9 mouse cellular contexts compared by ENCODE assay signal in the genomic region with DNA sequence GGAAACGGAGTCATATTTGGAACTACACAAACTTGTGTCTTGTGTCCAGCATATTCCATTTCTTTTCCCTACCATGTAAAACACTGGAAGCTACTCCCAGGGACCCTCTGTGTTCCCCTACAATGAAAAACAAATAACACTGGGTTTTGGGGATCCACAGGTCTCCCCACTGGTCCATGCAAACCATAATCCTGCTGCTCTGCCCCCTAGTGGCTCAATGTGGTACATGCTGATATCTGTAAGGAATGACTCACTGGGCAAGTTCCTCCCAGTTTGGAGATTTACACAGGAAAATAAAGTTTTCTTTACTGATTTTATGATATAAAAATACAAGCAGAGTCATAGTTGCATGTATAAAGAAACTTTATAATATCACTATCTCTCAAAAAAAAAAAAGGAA.
DNase-seq lines count a peak whose midpoint lies in the region; ATAC-seq and TF ChIP-seq lines count a peak whose summit lies in the region.
"Had no signal": no experiment of that assay in that cellular context is flagged by ENCODE, and none has a peak within 500 bp of the region (broad histone marks: within the 10 kb centered on the region; RNA-seq: fewer than 3 reads in every experiment).

No protein-coding gene starts in this region.

- H3K36me3 ChIP-seq in heart, adult 2 months (ENCODE audit: control insufficient read depth, insufficient read depth, low read length), result peaks cover 5% of the 10 kb centered on the region; the same call in 1 of the 2 replicates
- H3K36me3 ChIP-seq in stomach, postnatal 0 days (ENCODE audit: control insufficient read depth, insufficient read depth, low read length), result no peaks in the 10 kb centered on the region
- H3K36me3 ChIP-seq in forebrain, embryonic 16.5 days (ENCODE audit: control insufficient read depth, insufficient read depth), result no peaks in the 10 kb centered on the region
- no peaks in the 10 kb centered on the region for H3K36me3 ChIP-seq in forebrain, embryonic 12.5 days (replicated peaks)

- no peaks in the 10 kb centered on the region for H3K79me2 ChIP-seq in heart, adult 2 months (replicated peaks; ENCODE audit: control insufficient read depth, insufficient read depth, low read length)

- ATAC-seq in stomach, postnatal 0 days (ENCODE audit: low FRiP score, low TSS enrichment), result no peak
- no peak for ATAC-seq in forebrain, embryonic 16.5 days
- ATAC-seq in forebrain, embryonic 12.5 days (ENCODE audit: low FRiP score), result no peak

- H3K4me1 ChIP-seq in heart, adult 2 months (ENCODE audit: control insufficient read depth, insufficient read depth, low read length), result peaks cover 2% of the 10 kb centered on the region
- no peaks in the 10 kb centered on the region; the same call in none of the 2 replicates for H3K4me1 ChIP-seq in stomach, postnatal 0 days (replicated peaks; ENCODE audit: control insufficient read depth, insufficient read depth)
- H3K4me1 ChIP-seq in forebrain, embryonic 16.5 days (replicated peaks; ENCODE audit: control insufficient read depth, insufficient read depth, low read length), result peaks cover 59% of the 10 kb centered on the region
- peaks cover 69% of the 10 kb centered on the region for H3K4me1 ChIP-seq in forebrain, embryonic 12.5 days

- H3K9ac ChIP-seq in heart, adult 2 months (ENCODE audit: low read depth, low read length), result no peak overlapping the region
- no peak overlapping the region for H3K9ac ChIP-seq in stomach, postnatal 0 days (ENCODE audit: low read length)
- H3K9ac ChIP-seq in forebrain, embryonic 16.5 days (replicated peaks; ENCODE audit: low read depth, low read length), result no peak overlapping the region
- no peak overlapping the region for H3K9ac ChIP-seq in forebrain, embryonic 12.5 days
- H3K9ac ChIP-seq: lung, embryonic 15.5 days had no signal

- no peak overlapping the region for H3K27ac ChIP-seq in heart, adult 2 months
- no peak overlapping the region for H3K27ac ChIP-seq in stomach, postnatal 0 days (replicated peaks)
- H3K27ac ChIP-seq in forebrain, embryonic 16.5 days (ENCODE audit: low read length), result no peak overlapping the region
- no peak overlapping the region for H3K27ac ChIP-seq in forebrain, embryonic 12.5 days
- H3K27ac ChIP-seq: lung, embryonic 15.5 days had no signal

- no peak overlapping the region for H3K4me3 ChIP-seq in heart, adult 2 months
- H3K4me3 ChIP-seq in stomach, postnatal 0 days (ENCODE audit: low read depth, low read length), result no peak overlapping the region
- H3K4me3 ChIP-seq in forebrain, embryonic 16.5 days (replicated peaks; ENCODE audit: low read length), result no peak overlapping the region
- H3K4me3 ChIP-seq in forebrain, embryonic 12.5 days (replicated peaks), result no peak overlapping the region
- H3K4me3 ChIP-seq: lung, embryonic 15.5 days had no signal

- DNase-seq in heart, adult 2 months, result no peak
- no peak for DNase-seq in heart, adult 9 months (ENCODE audit: low spot score in 2 of 2)
- DNase-seq in A20 (ENCODE audit: low read depth, low spot score), result peak; percentile 15
- peak; percentile 51 for DNase-seq in adrenal gland, postnatal 25 days
- DNase-seq in liver, result peak; percentile 84
- peak; percentile 39 for DNase-seq in stomach, postnatal 0 days (ENCODE audit: low spot score)

- no peak for TF ChIP-seq EP300 in heart, adult 2 months (IDR thresholded peaks at IDR 0.05; ENCODE audit: insufficient read depth, low read depth, low read length)
- TF ChIP-seq EP300 in stomach, postnatal 0 days (optimal IDR thresholded peaks at IDR 0.05), result no peak

- peak; percentile 83 for TF ChIP-seq CTCF in heart, adult 2 months (IDR thresholded peaks at IDR 0.05)
- TF ChIP-seq CTCF in stomach, postnatal 0 days (IDR thresholded peaks at IDR 0.05; ENCODE audit: low read depth), result peak; percentile 74

- TF ChIP-seq POLR2A in heart, adult 2 months (IDR thresholded peaks at IDR 0.05; ENCODE audit: insufficient read depth, low read depth, low read length), result no peak

- no peaks in the 10 kb centered on the region for H3K27me3 ChIP-seq in heart, adult 2 months (ENCODE audit: control insufficient read depth, insufficient read depth, low read length)
- no peaks in the 10 kb centered on the region for H3K27me3 ChIP-seq in stomach, postnatal 0 days (ENCODE audit: control insufficient read depth, insufficient read depth, low read length)
- no peaks in the 10 kb centered on the region for H3K27me3 ChIP-seq in forebrain, embryonic 16.5 days (replicated peaks; ENCODE audit: control insufficient read depth, insufficient read depth, low read length)
- no peaks in the 10 kb centered on the region for H3K27me3 ChIP-seq in forebrain, embryonic 12.5 days
- H3K27me3 ChIP-seq: lung, embryonic 15.5 days had no signal

- WGBS in heart, adult 2 months, result 100% methylated on average over 1 of the region's 1 CpGs
- WGBS in stomach, postnatal 0 days, result 100% methylated on average over 1 of the region's 1 CpGs
- 96% methylated on average over 1 of the region's 1 CpGs for WGBS in forebrain, embryonic 16.5 days
- WGBS in forebrain, embryonic 12.5 days, result 97% methylated on average over 1 of the region's 1 CpGs

- no peaks in the 10 kb centered on the region for H3K9me3 ChIP-seq in stomach, postnatal 0 days (ENCODE audit: control insufficient read depth, low read length)
- H3K9me3 ChIP-seq in forebrain, embryonic 16.5 days (ENCODE audit: control insufficient read depth, low read length), result no peaks in the 10 kb centered on the region
- H3K9me3 ChIP-seq in forebrain, embryonic 12.5 days, result no peaks in the 10 kb centered on the region
- H3K9me3 ChIP-seq: lung, embryonic 15.5 days had no signal

- intact Hi-C loops in heart, adult 2 months (cut with DNase I), result loop anchor here (2.0 to 10.0 kb wide), 2 partner anchors 108 to 228 kb away; no protein-coding TSS in a partner anchor

- no peak overlapping the region for H3K4me2 ChIP-seq in stomach, postnatal 0 days (replicated peaks; ENCODE audit: low read depth)
- no peak overlapping the region for H3K4me2 ChIP-seq in forebrain, embryonic 16.5 days (ENCODE audit: low read length)
- H3K4me2 ChIP-seq in forebrain, embryonic 12.5 days, result no peak overlapping the region
- H3K4me2 ChIP-seq: lung, embryonic 15.5 days had no signal

Comparison
In these comparisons a context has a peak if more than half of its experiments do, and no peak if none do; other contexts are left out.
1. DNase-seq: peak in A20 (single experiment), adrenal gland, postnatal 25 days (single experiment), liver (single experiment) and stomach, postnatal 0 days (single experiment); none in heart, adult 2 months (0 of 2) and heart, adult 9 months (0 of 2).